Mouse (Mus musculus): Measurements from ENCODE around the gene 1700010B08Rik. TPM values are rescaled to one million over a fixed set of nuclear protein-coding genes. Genes with fewer than 3 reads are reported as not detected.

Gene 1700010B08Rik
- polyA plus RNA-seq, 1 experiment from 2014 or later = not detected

- peaks cover 8% of the 10 kb centered on the region; the same call in 1 of the 2 replicates for H3K9me3 ChIP-seq
- ATAC-seq (ENCODE audit: low read depth) = no peak
- WGBS = 97% methylated on average over 2 of the region's 2 CpGs
These were observed 29.9 kb downstream of the 1700010B08Rik start for GRCm38 (mm10) chr2:173748961-173749659.

GRCm38 (mm10) chr2:173755433-173756144 lies 36.4 kb downstream of the 1700010B08Rik start:
- WGBS = 15% methylated on average over 8 of the region's 8 CpGs
- H3K27ac ChIP-seq (replicated peaks) = peak overlapping the region; percentile 71
- H3K9ac ChIP-seq = no peak overlapping the region
- no peak overlapping the region for H3K4me2 ChIP-seq
- H3K27me3 ChIP-seq = no peaks in the 10 kb centered on the region
- no peaks in the 10 kb centered on the region for H3K9me3 ChIP-seq
- ATAC-seq (ENCODE audit: low read depth) = peak; percentile 70
- peaks cover 46% of the 10 kb centered on the region for H3K4me1 ChIP-seq (replicated peaks)
- no peaks in the 10 kb centered on the region for H3K36me3 ChIP-seq
- no peak overlapping the region for H3K4me3 ChIP-seq

More at GRCm38 (mm10) chr2:173748961-173749659, 29.9 kb downstream of the 1700010B08Rik start:
- Histone ChIP-seq H3K9ac (no peak overlapping the region), H3K4me1 (replicated peaks) (no peaks in the 10 kb centered on the region), H3K27ac (replicated peaks) (no peak overlapping the region), H3K4me2 (no peak overlapping the region), H3K27me3 (no peaks in the 10 kb centered on the region), H3K4me3 (no peak overlapping the region), H3K36me3 (peaks cover 9% of the 10 kb centered on the region; the same call in 1 of the 2 replicates)

- 0 out of 2 replicates have a peak, but pooled peaks cover under 1% of the 10 kb centered on the region for H3K36me3 ChIP-seq
- H3K27ac ChIP-seq (replicated peaks) = 0 out of 2 replicates have a peak overlapping the region, but pooled peaks have one; percentile 4
- H3K9me3 ChIP-seq = no peaks in the 10 kb centered on the region
- ATAC-seq (ENCODE audit: low read depth) = no peak
- no peak overlapping the region for H3K9ac ChIP-seq
- no peak overlapping the region for H3K4me2 ChIP-seq
- 75% methylated on average over 8 of the region's 8 CpGs for WGBS
- no peaks in the 10 kb centered on the region for H3K27me3 ChIP-seq
- no peak overlapping the region for H3K4me3 ChIP-seq
- H3K4me1 ChIP-seq (replicated peaks) = peaks cover 53% of the 10 kb centered on the region
These were observed 38.5 kb downstream of the 1700010B08Rik start for GRCm38 (mm10) chr2:173757624-173758155.

GRCm38 (mm10) chr2:173760607-173761006 lies 41.4 kb downstream of the 1700010B08Rik start:
- Histone ChIP-seq H3K9ac (no peak overlapping the region), H3K4me1 (replicated peaks) (peaks cover 71% of the 10 kb centered on the region), H3K27ac (replicated peaks) (no peak overlapping the region), H3K36me3 (0 out of 2 replicates have a peak, but pooled peaks cover 4% of the 10 kb centered on the region), H3K4me2 (no peak overlapping the region), H3K9me3 (no peaks in the 10 kb centered on the region), H3K27me3 (no peaks in the 10 kb centered on the region), H3K4me3 (no peak overlapping the region)
- 90% methylated on average over 6 of the region's 6 CpGs for WGBS
- no peak for ATAC-seq (ENCODE audit: low read depth)

- WGBS = 33% methylated on average over 3 of the region's 3 CpGs
- Histone ChIP-seq H3K9ac (0 out of 2 replicates have a peak overlapping the region, but pooled peaks have one; percentile 27), H3K36me3 (0 out of 2 replicates have a peak, but pooled peaks cover 12% of the 10 kb centered on the region), H3K4me1 (replicated peaks) (peaks cover 85% of the 10 kb centered on the region), H3K4me3 (no peak overlapping the region), H3K27ac (replicated peaks) (peak overlapping the region; percentile 74), H3K27me3 (no peaks in the 10 kb centered on the region), H3K9me3 (no peaks in the 10 kb centered on the region), H3K4me2 (no peak overlapping the region)
- peak; percentile 32 for ATAC-seq (ENCODE audit: low read depth)
These were observed 45.4 kb downstream of the 1700010B08Rik start for GRCm38 (mm10) chr2:173764629-173765028.

GRCm38 (mm10) chr2:173767959-173768595 lies 48.9 kb downstream of the 1700010B08Rik start:
- H3K27ac ChIP-seq (replicated peaks) = peak overlapping the region; percentile 76
- H3K27me3 ChIP-seq = no peaks in the 10 kb centered on the region
- H3K4me1 ChIP-seq (replicated peaks) = peaks cover 90% of the 10 kb centered on the region
- no peak overlapping the region for H3K4me2 ChIP-seq
- no peaks in the 10 kb centered on the region for H3K9me3 ChIP-seq
- ATAC-seq (ENCODE audit: low read depth) = no peak
- H3K36me3 ChIP-seq = 0 out of 2 replicates have a peak, but pooled peaks cover 13% of the 10 kb centered on the region
- WGBS = 38% methylated on average over 8 of the region's 8 CpGs
- 0 out of 2 replicates have a peak overlapping the region, but pooled peaks have one; percentile 17 for H3K9ac ChIP-seq
- no peak overlapping the region for H3K4me3 ChIP-seq

- Histone ChIP-seq H3K4me1 (replicated peaks) (peaks cover 84% of the 10 kb centered on the region), H3K4me3 (no peak overlapping the region), H3K36me3 (0 out of 2 replicates have a peak, but pooled peaks cover 13% of the 10 kb centered on the region), H3K27me3 (no peaks in the 10 kb centered on the region), H3K27ac (replicated peaks) (peak overlapping the region; percentile 62), H3K9ac (no peak overlapping the region), H3K4me2 (no peak overlapping the region), H3K9me3 (no peaks in the 10 kb centered on the region)
- ATAC-seq (ENCODE audit: low read depth) = no peak
- 66% methylated on average over 10 of the region's 10 CpGs for WGBS
These were observed 50.0 kb downstream of the 1700010B08Rik start for GRCm38 (mm10) chr2:173769183-173769582.

- Histone ChIP-seq H3K9ac (no peak overlapping the region), H3K27ac (replicated peaks) (peak overlapping the region; percentile 76), H3K4me3 (no peak overlapping the region), H3K27me3 (no peaks in the 10 kb centered on the region), H3K4me1 (replicated peaks) (peaks cover 83% of the 10 kb centered on the region), H3K9me3 (no peaks in the 10 kb centered on the region), H3K36me3 (0 out of 2 replicates have a peak, but pooled peaks cover 13% of the 10 kb centered on the region), H3K4me2 (no peak overlapping the region)
- WGBS = 62% methylated on average over 5 of the region's 5 CpGs
- ATAC-seq (ENCODE audit: low read depth) = no peak
These were observed 51.4 kb downstream of the 1700010B08Rik start for GRCm38 (mm10) chr2:173770620-173771019.

Small RNA genes within 50 kb of the gene (microRNA-seq; reads per million reads assigned to microRNA genes)
- gene Mir6340 = not detected

Other genes starting within 250 kb of the 1700010B08Rik start
- not detected in 2 replicates for gene 1700021F07Rik, start 196.8 kb upstream of the 1700010B08Rik start, polyA plus RNA-seq (2015; fragmentation: Nextera tagmentation; extraction: Ambion mirVana)
- not detected in 2 replicates for gene Ankrd60, start 141.1 kb upstream of the 1700010B08Rik start, polyA plus RNA-seq (2015; fragmentation: Nextera tagmentation; extraction: Ambion mirVana)
- gene Rab22a, start 59.7 kb upstream of the 1700010B08Rik start, polyA plus RNA-seq (2015; fragmentation: Nextera tagmentation; extraction: Ambion mirVana) = 35.2 and 36.4 TPM in 2 replicates
- gene Vapb, start 18.1 kb downstream of the 1700010B08Rik start, polyA plus RNA-seq (2015; fragmentation: Nextera tagmentation; extraction: Ambion mirVana) = 13.3 and 15.1 TPM in 2 replicates

Measured in neural tube, embryonic 13.5 days (tissue).